Mouse (Mus musculus): ENCODE data around the gene Cacna1c. TPM values are rescaled to one million over a fixed set of nuclear protein-coding genes. Genes with fewer than 3 reads are reported as not detected.

The Cacna1c gene
- polyA plus RNA-seq, 1 experiment from 2014 or later, result 31.3 TPM

GRCm38 (mm10) chr6:119051721-119052120 lies 144.5 kb downstream of the Cacna1c start:
- H3K4me1 ChIP-seq, result peaks cover 39% of the 10 kb centered on the region

GRCm38 (mm10) chr6:119047340-119047739 lies 148.9 kb downstream of the Cacna1c start:
- H3K27ac ChIP-seq, result no peak overlapping the region
- H3K9me3 ChIP-seq, result no peaks in the 10 kb centered on the region
- DNase-seq (ENCODE audit: low spot score), result no peak
- H3K27me3 ChIP-seq (ENCODE audit: insufficient read depth, poor library complexity, severe bottlenecking), result no peaks in the 10 kb centered on the region
- H3K36me3 ChIP-seq, result peaks cover 8% of the 10 kb centered on the region; the same call in 1 of the 2 replicates
- peaks cover 55% of the 10 kb centered on the region for H3K4me1 ChIP-seq
- no peak overlapping the region for H3K4me3 ChIP-seq
- 85% methylated on average over 8 of the region's 8 CpGs for whole genome bisulfite sequencing

More at GRCm38 (mm10) chr6:119051721-119052120, 144.5 kb downstream of the Cacna1c start:
- no peaks in the 10 kb centered on the region for H3K27me3 ChIP-seq (ENCODE audit: insufficient read depth, poor library complexity, severe bottlenecking)
- peaks cover 44% of the 10 kb centered on the region for H3K36me3 ChIP-seq
- WGBS, result 48% methylated on average over 2 of the region's 2 CpGs
- H3K9me3 ChIP-seq, result no peaks in the 10 kb centered on the region
- no peak overlapping the region for H3K27ac ChIP-seq
- H3K4me3 ChIP-seq, result no peak overlapping the region
- no peak for DNase-seq (ENCODE audit: low spot score)

GRCm38 (mm10) chr6:119045498-119045897 lies 150.7 kb downstream of the Cacna1c start:
- no peaks in the 10 kb centered on the region for H3K27me3 ChIP-seq (ENCODE audit: insufficient read depth, poor library complexity, severe bottlenecking)
- no peak overlapping the region for H3K4me3 ChIP-seq
- WGBS, result 80% methylated on average over 7 of the region's 7 CpGs
- peaks cover 66% of the 10 kb centered on the region for H3K4me1 ChIP-seq
- H3K36me3 ChIP-seq, result peaks cover 8% of the 10 kb centered on the region; the same call in 1 of the 2 replicates
- no peaks in the 10 kb centered on the region for H3K9me3 ChIP-seq
- no peak overlapping the region for H3K27ac ChIP-seq
- DNase-seq (ENCODE audit: low spot score), result no peak

- Histone ChIP-seq H3K9me3 (no peaks in the 10 kb centered on the region), H3K36me3 (peaks cover 5% of the 10 kb centered on the region; the same call in 1 of the 2 replicates), H3K27me3 (ENCODE audit: insufficient read depth, poor library complexity, severe bottlenecking) (no peaks in the 10 kb centered on the region), H3K4me3 (no peak overlapping the region), H3K27ac (no peak overlapping the region), H3K4me1 (peaks cover 77% of the 10 kb centered on the region)
- no peak for DNase-seq (ENCODE audit: low spot score)
- WGBS, result 46% methylated on average over 7 of the region's 7 CpGs
Measured at GRCm38 (mm10) chr6:119044148-119044547, 152.1 kb downstream of the Cacna1c start.

- Histone ChIP-seq H3K27ac (no peak overlapping the region), H3K9me3 (no peaks in the 10 kb centered on the region), H3K4me3 (no peak overlapping the region), H3K36me3 (no peaks in the 10 kb centered on the region), H3K27me3 (ENCODE audit: insufficient read depth, poor library complexity, severe bottlenecking) (no peaks in the 10 kb centered on the region), H3K4me1 (peaks cover 90% of the 10 kb centered on the region)
- no peak for DNase-seq (ENCODE audit: low spot score)
- WGBS, result 86% methylated on average over 3 of the region's 3 CpGs
Measured at GRCm38 (mm10) chr6:119042803-119043202, 153.4 kb downstream of the Cacna1c start.

- 43% methylated on average over 7 of the region's 7 CpGs for WGBS
- DNase-seq (ENCODE audit: low spot score), result no peak
- no peak overlapping the region for H3K4me3 ChIP-seq
- peak overlapping the region; percentile 36; the same call in 1 of the 2 replicates for H3K27ac ChIP-seq
- H3K27me3 ChIP-seq (ENCODE audit: insufficient read depth, poor library complexity, severe bottlenecking), result no peaks in the 10 kb centered on the region
- no peaks in the 10 kb centered on the region for H3K9me3 ChIP-seq
- peaks cover 88% of the 10 kb centered on the region for H3K4me1 ChIP-seq
- no peaks in the 10 kb centered on the region for H3K36me3 ChIP-seq
Measured at GRCm38 (mm10) chr6:119040961-119041360, 155.3 kb downstream of the Cacna1c start.

- Histone ChIP-seq H3K4me1 (peaks cover 77% of the 10 kb centered on the region), H3K4me3 (no peak overlapping the region), H3K27ac (no peak overlapping the region), H3K27me3 (ENCODE audit: insufficient read depth, poor library complexity, severe bottlenecking) (no peaks in the 10 kb centered on the region), H3K36me3 (peaks cover 4% of the 10 kb centered on the region; the same call in 1 of the 2 replicates), H3K9me3 (no peaks in the 10 kb centered on the region)
- WGBS, result 85% methylated on average over 7 of the region's 7 CpGs
- no peak for DNase-seq (ENCODE audit: low spot score)
Measured at GRCm38 (mm10) chr6:119039815-119040214, 156.4 kb downstream of the Cacna1c start.

- Histone ChIP-seq H3K9me3 (no peaks in the 10 kb centered on the region), H3K36me3 (peaks cover 9% of the 10 kb centered on the region; the same call in 1 of the 2 replicates), H3K27ac (no peak overlapping the region), H3K27me3 (ENCODE audit: insufficient read depth, poor library complexity, severe bottlenecking) (no peaks in the 10 kb centered on the region), H3K4me1 (peaks cover 72% of the 10 kb centered on the region), H3K4me3 (no peak overlapping the region)
- WGBS, result 82% methylated on average over 5 of the region's 5 CpGs
- no peak for DNase-seq (ENCODE audit: low spot score)
Measured at GRCm38 (mm10) chr6:119039293-119039692, 156.9 kb downstream of the Cacna1c start.

GRCm38 (mm10) chr6:119037815-119038214 lies 158.4 kb downstream of the Cacna1c start:
- no peaks in the 10 kb centered on the region for H3K27me3 ChIP-seq (ENCODE audit: insufficient read depth, poor library complexity, severe bottlenecking)
- H3K9me3 ChIP-seq, result no peaks in the 10 kb centered on the region
- 75% methylated on average over 6 of the region's 6 CpGs for WGBS
- peaks cover 59% of the 10 kb centered on the region for H3K4me1 ChIP-seq
- no peak overlapping the region for H3K27ac ChIP-seq
- H3K36me3 ChIP-seq, result peaks cover 13% of the 10 kb centered on the region; the same call in 1 of the 2 replicates
- no peak for DNase-seq (ENCODE audit: low spot score)
- H3K4me3 ChIP-seq, result no peak overlapping the region

GRCm38 (mm10) chr6:119037047-119037446 lies 159.2 kb downstream of the Cacna1c start:
- DNase-seq (ENCODE audit: low spot score), result no peak
- no peaks in the 10 kb centered on the region for H3K9me3 ChIP-seq
- whole genome bisulfite sequencing, result 56% methylated on average over 2 of the region's 2 CpGs
- peak overlapping the region; percentile 22; the same call in 1 of the 2 replicates for H3K27ac ChIP-seq
- H3K36me3 ChIP-seq, result peaks cover 13% of the 10 kb centered on the region; the same call in 1 of the 2 replicates
- H3K27me3 ChIP-seq (ENCODE audit: insufficient read depth, poor library complexity, severe bottlenecking), result no peaks in the 10 kb centered on the region
- peaks cover 52% of the 10 kb centered on the region for H3K4me1 ChIP-seq
- H3K4me3 ChIP-seq, result no peak overlapping the region

- WGBS, result 87% methylated on average over 6 of the region's 6 CpGs
- Histone ChIP-seq H3K4me3 (no peak overlapping the region), H3K27ac (no peak overlapping the region), H3K27me3 (ENCODE audit: insufficient read depth, poor library complexity, severe bottlenecking) (no peaks in the 10 kb centered on the region), H3K36me3 (peaks cover 13% of the 10 kb centered on the region; the same call in 1 of the 2 replicates), H3K9me3 (no peaks in the 10 kb centered on the region), H3K4me1 (peaks cover 35% of the 10 kb centered on the region)
- DNase-seq (ENCODE audit: low spot score), result no peak
Measured at GRCm38 (mm10) chr6:119035361-119035760, 160.9 kb downstream of the Cacna1c start.

GRCm38 (mm10) chr6:119034947-119035346 lies 161.3 kb downstream of the Cacna1c start:
- Histone ChIP-seq H3K27me3 (ENCODE audit: insufficient read depth, poor library complexity, severe bottlenecking) (no peaks in the 10 kb centered on the region), H3K27ac (no peak overlapping the region), H3K4me3 (no peak overlapping the region), H3K36me3 (peaks cover 13% of the 10 kb centered on the region; the same call in 1 of the 2 replicates), H3K9me3 (no peaks in the 10 kb centered on the region), H3K4me1 (peaks cover 30% of the 10 kb centered on the region)
- 82% methylated on average over 2 of the region's 2 CpGs for WGBS
- DNase-seq (ENCODE audit: low spot score), result no peak

GRCm38 (mm10) chr6:119027880-119028279 lies 168.3 kb downstream of the Cacna1c start:
- H3K27me3 ChIP-seq (ENCODE audit: insufficient read depth, poor library complexity, severe bottlenecking), result no peaks in the 10 kb centered on the region
- 0 out of 2 replicates have a peak overlapping the region, but pooled peaks have one; percentile 6 for H3K27ac ChIP-seq
- H3K36me3 ChIP-seq, result no peaks in the 10 kb centered on the region
- no peak overlapping the region for H3K4me3 ChIP-seq
- WGBS, result 79% methylated on average over 6 of the region's 6 CpGs
- H3K4me1 ChIP-seq, result peaks cover 41% of the 10 kb centered on the region
- H3K9me3 ChIP-seq, result no peaks in the 10 kb centered on the region
- DNase-seq (ENCODE audit: low spot score), result no peak

GRCm38 (mm10) chr6:119022850-119023249 lies 173.4 kb downstream of the Cacna1c start:
- H3K4me1 ChIP-seq, result peaks cover 81% of the 10 kb centered on the region
- no peak overlapping the region for H3K4me3 ChIP-seq
- 40% methylated on average over 2 of the region's 2 CpGs for WGBS
- DNase-seq (ENCODE audit: low spot score), result no peak
- no peaks in the 10 kb centered on the region for H3K9me3 ChIP-seq
- no peaks in the 10 kb centered on the region for H3K36me3 ChIP-seq
- no peaks in the 10 kb centered on the region for H3K27me3 ChIP-seq (ENCODE audit: insufficient read depth, poor library complexity, severe bottlenecking)
- H3K27ac ChIP-seq, result no peak overlapping the region
